Mouse (Mus musculus): Measurements from ENCODE around the gene Pard3b. TPM values are rescaled to one million over a fixed set of nuclear protein-coding genes. Genes with fewer than 3 reads are reported as not detected.

Pard3b gene
- total and polyA plus RNA-seq, 3 experiments = 0.30 to 0.75 (median 0.63) TPM

DNA sequence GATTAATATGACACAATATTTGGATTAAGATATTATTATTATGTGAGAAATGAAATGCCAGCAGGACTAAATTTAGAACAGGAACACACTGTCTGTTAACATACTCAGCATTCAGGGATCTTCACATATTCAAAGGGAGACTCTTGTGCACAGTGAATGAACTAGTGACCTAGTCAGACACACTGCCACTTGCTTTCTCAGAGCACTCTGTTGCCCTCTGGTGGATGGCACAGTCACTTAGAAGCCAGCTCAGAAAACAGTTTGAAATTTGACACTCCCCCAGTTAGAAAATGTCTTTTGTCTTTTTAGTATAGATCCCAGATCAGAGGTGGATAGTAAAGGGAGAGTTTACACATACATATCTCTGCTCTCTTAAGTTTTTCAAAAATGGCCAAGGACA, 132.6 kb downstream of the Pard3b start:
- Histone ChIP-seq H3K36me3 (replicated peaks in 1 of 2; ENCODE audit: control insufficient read depth in 1 of 2, insufficient read depth in 1 of 2, low read length in 1 of 2) (no peaks in the 10 kb centered on the region), H3K9me3 (replicated peaks; ENCODE audit: low read length) (no peaks in the 10 kb centered on the region), H3K4me1 (ENCODE audit: control insufficient read depth in 1 of 2, insufficient read depth in 2 of 2) (peaks cover 0 to 6% of the 10 kb centered on the region in 2 experiments; a peak in 1 of 4 replicates), H3K4me3 (replicated peaks in 1 of 3; ENCODE audit: low read depth in 2 of 3, low read length in 2 of 3, poor library complexity in 1 of 3) (no peak overlapping the region), H3K79me2 (replicated peaks; ENCODE audit: control insufficient read depth, extremely low read depth, insufficient read depth, poor library complexity, severe bottlenecking) (no peaks in the 10 kb centered on the region), H3K27ac (ENCODE audit: insufficient read depth, low read depth) (no peak overlapping the region), H3K27me3 (replicated peaks) (no peaks in the 10 kb centered on the region), H3K9ac (ENCODE audit: insufficient read depth, low read depth) (no peak overlapping the region), H3K4me2 (ENCODE audit: insufficient read depth, low read depth, poor library complexity, severe bottlenecking) (no peak overlapping the region)
- no peak for TF ChIP-seq SIN3A (IDR thresholded peaks at IDR 0.05; ENCODE audit: low read length)
- peak; percentile 85 for TF ChIP-seq RAD21 (IDR thresholded peaks at IDR 0.05; ENCODE audit: low read depth, low read length)
- TF ChIP-seq HCFC1 (IDR thresholded peaks at IDR 0.05; ENCODE audit: low read depth, low read length) = no peak
- TF ChIP-seq ZNF384 (IDR thresholded peaks at IDR 0.05; ENCODE audit: low read depth, low read length) = no peak; the same call in 1 of the 2 replicates
- peak; percentile 71 to 90; a peak in 3 of 4 replicates for TF ChIP-seq CTCF (conservative IDR thresholded peaks at IDR 0.05 in 1 of 2, IDR thresholded peaks at IDR 0.05 in 1 of 2; ENCODE audit: low read depth in 2 of 2, low read length in 2 of 2)
- no peak for TF ChIP-seq CHD2 (IDR thresholded peaks at IDR 0.05; ENCODE audit: low read length)
- peak; percentile 52; the same call in 1 of the 2 replicates for TF ChIP-seq ZC3H11A (IDR thresholded peaks at IDR 0.05; ENCODE audit: low read depth, low read length)
- TF ChIP-seq JUND (conservative IDR thresholded peaks at IDR 0.05; ENCODE audit: low read depth, low read length) = no peak
- TF ChIP-seq E2F4 (IDR thresholded peaks at IDR 0.05; ENCODE audit: insufficient replicate concordance, low read depth, low read length) = no peak
- no peak for TF ChIP-seq MXI1 (IDR thresholded peaks at IDR 0.05; ENCODE audit: low read depth, low read length)
- no peak for TF ChIP-seq TCF12 (IDR thresholded peaks at IDR 0.05; ENCODE audit: low read depth, low read length)
- no peak for TF ChIP-seq PAX5 (IDR thresholded peaks at IDR 0.05; ENCODE audit: low read length)
- peak; percentile 97 for TF ChIP-seq SMC3 (IDR thresholded peaks at IDR 0.05; ENCODE audit: low read depth, low read length)
- no peak for TF ChIP-seq CHD1 (IDR thresholded peaks at IDR 0.05; ENCODE audit: low read depth, low read length)
- TF ChIP-seq TBP (conservative IDR thresholded peaks at IDR 0.05; ENCODE audit: low read depth, low read length) = no peak
- no peak for TF ChIP-seq MAFK (IDR thresholded peaks at IDR 0.05; ENCODE audit: insufficient replicate concordance, low read length)
- TF ChIP-seq MEF2A (IDR thresholded peaks at IDR 0.05; ENCODE audit: borderline replicate concordance, low read depth, low read length) = peak; percentile 86
- no peak for TF ChIP-seq RCOR1 (conservative IDR thresholded peaks at IDR 0.05; ENCODE audit: low read depth, low read length)
- TF ChIP-seq BHLHE40 (IDR thresholded peaks at IDR 0.05; ENCODE audit: low read depth, low read length) = no peak
- dilution Hi-C loops (cut with MboI; ENCODE audit: extremely low pct_ligation_motif_present, extremely low pct_unique_long_range_greater_than_20kb, low sequenced_read_pairs) = no loop called here
- peak; percentile 80 for DNase-seq (ENCODE audit: extremely low read depth)
- in situ Hi-C loops (cut with MboI; ENCODE audit: low pct_ligation_motif_present, low pct_unique_long_range_greater_than_20kb, low sequenced_read_pairs) = loop anchor here (5.0 to 25.0 kb wide), 2 partner anchors 399 to 634 kb away; no protein-coding TSS in a partner anchor

DNA sequence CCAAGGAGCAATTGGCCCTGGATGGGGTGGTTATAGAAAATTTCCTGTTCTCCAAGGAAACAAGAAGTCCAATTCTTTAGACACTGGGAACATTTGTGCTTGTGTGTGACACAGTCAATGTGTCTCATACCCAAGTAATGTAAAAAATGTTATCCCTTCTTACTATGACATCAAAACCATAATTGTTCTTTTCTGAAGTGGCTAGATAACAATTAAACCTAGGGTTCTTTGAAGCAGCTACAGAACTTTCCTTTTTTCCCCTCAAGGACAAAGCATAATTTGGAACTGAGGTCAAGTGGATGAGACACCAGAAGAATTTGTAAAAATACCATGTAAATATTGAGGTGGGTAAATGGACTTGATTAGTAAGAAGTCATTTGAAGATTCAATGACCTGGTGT, 140.1 kb downstream of the Pard3b start:
- Histone ChIP-seq H3K9ac (ENCODE audit: insufficient read depth, low read depth) (no peak overlapping the region), H3K27ac (ENCODE audit: insufficient read depth, low read depth) (no peak overlapping the region), H3K4me1 (ENCODE audit: control insufficient read depth in 1 of 2, insufficient read depth in 2 of 2) (peaks cover 0 to 3% of the 10 kb centered on the region in 2 experiments; a peak in 1 of 4 replicates), H3K4me3 (replicated peaks in 1 of 3; ENCODE audit: low read depth in 2 of 3, low read length in 2 of 3, poor library complexity in 1 of 3) (no peak overlapping the region), H3K4me2 (ENCODE audit: insufficient read depth, low read depth, poor library complexity, severe bottlenecking) (no peak overlapping the region), H3K79me2 (replicated peaks; ENCODE audit: control insufficient read depth, extremely low read depth, insufficient read depth, poor library complexity, severe bottlenecking) (no peaks in the 10 kb centered on the region), H3K27me3 (replicated peaks) (no peaks in the 10 kb centered on the region), H3K9me3 (replicated peaks; ENCODE audit: low read length) (no peaks in the 10 kb centered on the region), H3K36me3 (replicated peaks in 1 of 2; ENCODE audit: control insufficient read depth in 1 of 2, insufficient read depth in 1 of 2, low read length in 1 of 2) (no peaks in the 10 kb centered on the region)
- dilution Hi-C loops (cut with MboI; ENCODE audit: extremely low pct_ligation_motif_present, extremely low pct_unique_long_range_greater_than_20kb, low sequenced_read_pairs) = no loop called here
- DNase-seq (ENCODE audit: extremely low read depth) = no peak
- no peak for TF ChIP-seq SIN3A (IDR thresholded peaks at IDR 0.05; ENCODE audit: low read length)
- no peak for TF ChIP-seq UBTF (IDR thresholded peaks at IDR 0.05; ENCODE audit: low read depth, low read length)
- TF ChIP-seq USF1 (IDR thresholded peaks at IDR 0.05; ENCODE audit: low read depth, low read length) = no peak
- TF ChIP-seq RCOR1 (conservative IDR thresholded peaks at IDR 0.05; ENCODE audit: low read depth, low read length) = no peak
- TF ChIP-seq CTCF (conservative IDR thresholded peaks at IDR 0.05 in 1 of 2, IDR thresholded peaks at IDR 0.05 in 1 of 2; ENCODE audit: low read depth in 2 of 2, low read length in 2 of 2) = no peak
- TF ChIP-seq HCFC1 (IDR thresholded peaks at IDR 0.05; ENCODE audit: low read depth, low read length) = no peak
- no peak for TF ChIP-seq ETS1 (conservative IDR thresholded peaks at IDR 0.05; ENCODE audit: low read depth, low read length)
- no peak for TF ChIP-seq ELF1 (IDR thresholded peaks at IDR 0.05; ENCODE audit: low read depth, low read length)
- TF ChIP-seq POLR2A (IDR thresholded peaks at IDR 0.05; ENCODE audit: low read depth, low read length) = no peak
- no peak for TF ChIP-seq MYC (IDR thresholded peaks at IDR 0.05; ENCODE audit: low read depth, low read length)
- no peak for TF ChIP-seq NRF1 (IDR thresholded peaks at IDR 0.05; ENCODE audit: low read depth, low read length)
- TF ChIP-seq EP300 (IDR thresholded peaks at IDR 0.05; ENCODE audit: low read length) = no peak
- no peak for TF ChIP-seq JUND (conservative IDR thresholded peaks at IDR 0.05; ENCODE audit: low read depth, low read length)
- no peak for TF ChIP-seq MAZ (IDR thresholded peaks at IDR 0.05; ENCODE audit: low read depth, low read length)
- TF ChIP-seq IRF4 (IDR thresholded peaks at IDR 0.05; ENCODE audit: low read depth, low read length) = no peak
- no peak for TF ChIP-seq MAX (IDR thresholded peaks at IDR 0.05; ENCODE audit: low read length)
- TF ChIP-seq ZMIZ1 (IDR thresholded peaks at IDR 0.05; ENCODE audit: low read depth, low read length) = no peak
- TF ChIP-seq MAFK (IDR thresholded peaks at IDR 0.05; ENCODE audit: insufficient replicate concordance, low read length) = no peak
- TF ChIP-seq CHD1 (IDR thresholded peaks at IDR 0.05; ENCODE audit: low read depth, low read length) = no peak
- no peak for TF ChIP-seq USF2 (conservative IDR thresholded peaks at IDR 0.05; ENCODE audit: low read depth, low read length)
- in situ Hi-C loops (cut with MboI; ENCODE audit: low pct_ligation_motif_present, low pct_unique_long_range_greater_than_20kb, low sequenced_read_pairs) = no loop called here
